Mouse (Mus musculus): Measurements from ENCODE around the gene Mars. TPM values are rescaled to one million over a fixed set of nuclear protein-coding genes. Genes with fewer than 3 reads are reported as not detected.

Gene Mars
- total and polyA plus RNA-seq, 3 experiments, result 143 to 224 (median 161) TPM

DNA sequence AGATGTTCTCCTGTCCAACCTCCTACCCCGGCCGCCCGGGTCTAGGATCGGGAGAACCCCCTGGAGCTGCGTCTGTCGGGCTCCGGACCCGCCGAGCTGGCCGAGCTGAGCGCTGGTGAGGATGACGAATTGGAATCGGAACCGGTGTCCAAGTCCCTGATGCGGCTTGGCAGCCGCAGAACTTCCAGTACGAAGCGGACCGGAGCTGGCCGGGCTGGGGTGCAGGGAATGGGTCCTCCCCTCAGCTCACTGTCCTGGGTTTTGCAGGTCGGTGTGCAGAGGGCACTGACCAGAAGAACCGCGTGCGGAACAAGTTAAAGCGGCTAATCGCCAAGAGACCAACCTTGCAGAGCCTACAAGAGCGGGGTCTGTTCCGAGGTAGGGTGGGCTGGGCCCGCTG, 15.2 kb upstream of the Mars start:
- no peaks in the 10 kb centered on the region for H3K9me3 ChIP-seq (replicated peaks; ENCODE audit: low read length)
- H3K36me3 ChIP-seq (replicated peaks in 1 of 2; ENCODE audit: control insufficient read depth in 1 of 2, insufficient read depth in 1 of 2, low read length in 1 of 2), result peaks cover 36 to 65% of the 10 kb centered on the region in 2 experiments
- in situ Hi-C loops (cut with MboI; ENCODE audit: low pct_ligation_motif_present, low pct_unique_long_range_greater_than_20kb, low sequenced_read_pairs), result no loop called here
- no peaks in the 10 kb centered on the region for H3K27me3 ChIP-seq (replicated peaks)
- no peak for DNase-seq (ENCODE audit: extremely low read depth)
- no peaks in the 10 kb centered on the region for H3K79me2 ChIP-seq (replicated peaks; ENCODE audit: control insufficient read depth, extremely low read depth, insufficient read depth, poor library complexity, severe bottlenecking)
- TF ChIP-seq KAT2A (IDR thresholded peaks at IDR 0.05; ENCODE audit: insufficient replicate concordance, low read length), result no peak
- TF ChIP-seq ZKSCAN1 (IDR thresholded peaks at IDR 0.05; ENCODE audit: borderline replicate concordance, low read depth, low read length), result no peak
- no peak for TF ChIP-seq PAX5 (IDR thresholded peaks at IDR 0.05; ENCODE audit: low read length)
- TF ChIP-seq MAX (IDR thresholded peaks at IDR 0.05; ENCODE audit: low read length), result no peak
- TF ChIP-seq CTCF (conservative IDR thresholded peaks at IDR 0.05 in 1 of 2, IDR thresholded peaks at IDR 0.05 in 1 of 2; ENCODE audit: low read depth in 2 of 2, low read length in 2 of 2), result no peak
- no peak for TF ChIP-seq MEF2A (IDR thresholded peaks at IDR 0.05; ENCODE audit: borderline replicate concordance, low read depth, low read length)
- no peak for TF ChIP-seq SIN3A (IDR thresholded peaks at IDR 0.05; ENCODE audit: low read length)
- no peak for TF ChIP-seq POLR2AphosphoS2 (IDR thresholded peaks at IDR 0.05; ENCODE audit: low read depth, low read length)
- no peak overlapping the region for H3K27ac ChIP-seq (ENCODE audit: insufficient read depth, low read depth)
- dilution Hi-C loops (cut with MboI; ENCODE audit: extremely low pct_ligation_motif_present, extremely low pct_unique_long_range_greater_than_20kb, low sequenced_read_pairs), result no loop called here
- peaks cover 5 to 34% of the 10 kb centered on the region in 2 experiments for H3K4me1 ChIP-seq (ENCODE audit: control insufficient read depth in 1 of 2, insufficient read depth in 2 of 2)
- H3K4me2 ChIP-seq (ENCODE audit: insufficient read depth, low read depth, poor library complexity, severe bottlenecking), result no peak overlapping the region
- no peak overlapping the region for H3K9ac ChIP-seq (ENCODE audit: insufficient read depth, low read depth)
- H3K4me3 ChIP-seq (replicated peaks in 1 of 3; ENCODE audit: low read depth in 2 of 3, low read length in 2 of 3, poor library complexity in 1 of 3), result no peak overlapping the region

DNA sequence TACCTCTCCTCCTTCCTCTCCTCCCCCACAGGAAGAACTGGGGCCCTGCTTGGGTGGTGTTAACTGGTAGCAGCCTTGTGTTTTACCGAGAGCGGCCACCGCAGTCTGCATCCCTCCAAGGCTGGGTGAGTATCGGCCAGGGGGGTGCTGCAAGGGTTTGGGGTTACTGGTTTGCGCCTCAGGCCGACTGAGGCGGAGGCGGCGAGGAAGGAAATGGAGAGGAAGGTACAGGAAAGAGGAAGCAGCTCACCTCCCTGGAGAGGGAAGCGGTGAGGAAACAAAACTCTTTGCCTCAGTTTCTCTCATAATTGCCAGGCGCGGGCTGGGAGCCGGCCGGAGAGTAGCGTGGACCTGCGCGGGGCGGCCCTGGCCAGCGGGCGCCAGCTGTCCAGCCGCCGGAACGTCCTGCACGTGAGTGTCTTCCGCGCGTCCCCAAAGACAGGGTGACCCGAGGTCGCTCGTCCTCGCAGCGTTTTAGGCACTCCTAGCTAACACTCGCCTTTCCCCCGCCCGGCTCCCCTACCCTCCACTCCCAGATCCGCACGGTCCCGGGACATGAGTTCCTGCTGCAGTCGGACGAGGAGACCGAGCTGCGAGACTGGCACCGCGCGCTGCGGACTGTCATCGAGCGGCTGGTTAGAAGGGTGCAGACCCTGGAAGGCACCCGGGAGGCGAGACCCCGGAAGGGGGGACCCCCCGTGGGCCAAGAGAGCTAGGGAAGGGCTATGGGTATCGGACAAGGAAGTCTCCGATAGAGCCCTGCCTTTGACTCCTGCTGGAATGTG, 14.6 kb upstream of the Mars start:
- H3K27ac ChIP-seq (ENCODE audit: insufficient read depth, low read depth), result no peak overlapping the region
- H3K9ac ChIP-seq (ENCODE audit: insufficient read depth, low read depth), result no peak overlapping the region
- no peak for DNase-seq (ENCODE audit: extremely low read depth)
- no peak overlapping the region for H3K4me3 ChIP-seq (replicated peaks in 1 of 3; ENCODE audit: low read depth in 2 of 3, low read length in 2 of 3, poor library complexity in 1 of 3)
- dilution Hi-C loops (cut with MboI; ENCODE audit: extremely low pct_ligation_motif_present, extremely low pct_unique_long_range_greater_than_20kb, low sequenced_read_pairs), result no loop called here
- peaks cover 5 to 39% of the 10 kb centered on the region in 2 experiments for H3K4me1 ChIP-seq (ENCODE audit: control insufficient read depth in 1 of 2, insufficient read depth in 2 of 2)
- no peak for TF ChIP-seq CHD1 (IDR thresholded peaks at IDR 0.05; ENCODE audit: low read depth, low read length)
- H3K4me2 ChIP-seq (ENCODE audit: insufficient read depth, low read depth, poor library complexity, severe bottlenecking), result no peak overlapping the region
- H3K27me3 ChIP-seq (replicated peaks), result no peaks in the 10 kb centered on the region
- H3K79me2 ChIP-seq (replicated peaks; ENCODE audit: control insufficient read depth, extremely low read depth, insufficient read depth, poor library complexity, severe bottlenecking), result no peaks in the 10 kb centered on the region
- in situ Hi-C loops (cut with MboI; ENCODE audit: low pct_ligation_motif_present, low pct_unique_long_range_greater_than_20kb, low sequenced_read_pairs), result no loop called here
- no peaks in the 10 kb centered on the region for H3K9me3 ChIP-seq (replicated peaks; ENCODE audit: low read length)
- H3K36me3 ChIP-seq (replicated peaks in 1 of 2; ENCODE audit: control insufficient read depth in 1 of 2, insufficient read depth in 1 of 2, low read length in 1 of 2), result peaks cover 36 to 59% of the 10 kb centered on the region in 2 experiments

DNA sequence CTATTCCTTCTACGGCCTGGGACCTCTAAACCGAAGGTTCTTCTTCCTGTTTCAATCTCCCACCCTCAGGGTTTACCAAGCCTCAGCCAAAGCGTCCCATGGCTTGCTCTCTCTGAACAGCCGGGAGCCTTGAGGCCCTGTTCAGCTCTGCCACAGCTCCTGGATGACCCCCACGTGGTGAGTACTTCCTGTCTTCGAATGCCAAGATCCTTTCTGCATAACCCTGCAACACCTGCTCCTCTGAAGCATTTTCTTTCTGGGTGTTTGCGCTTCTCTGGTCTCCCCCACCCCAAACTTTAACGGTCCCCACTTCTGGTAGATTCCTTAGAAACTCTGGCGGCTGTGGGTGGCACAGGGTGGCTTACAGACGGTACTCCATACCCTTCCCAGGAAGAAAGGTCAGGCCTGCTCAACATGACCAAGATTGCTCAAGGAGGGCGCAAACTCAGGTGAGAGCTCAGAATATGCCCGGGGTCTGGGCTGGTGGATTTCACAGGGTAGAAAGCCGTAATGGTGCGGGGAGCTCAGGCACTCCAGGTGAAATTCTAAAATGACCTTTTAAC, 13.9 kb upstream of the Mars start:
- no peaks in the 10 kb centered on the region for H3K27me3 ChIP-seq (replicated peaks)
- H3K79me2 ChIP-seq (replicated peaks; ENCODE audit: control insufficient read depth, extremely low read depth, insufficient read depth, poor library complexity, severe bottlenecking), result no peaks in the 10 kb centered on the region
- no peak overlapping the region for H3K4me3 ChIP-seq (replicated peaks in 1 of 3; ENCODE audit: low read depth in 2 of 3, low read length in 2 of 3, poor library complexity in 1 of 3)
- H3K9me3 ChIP-seq (replicated peaks; ENCODE audit: low read length), result no peaks in the 10 kb centered on the region
- no peak overlapping the region for H3K27ac ChIP-seq (ENCODE audit: insufficient read depth, low read depth)
- H3K36me3 ChIP-seq (replicated peaks in 1 of 2; ENCODE audit: control insufficient read depth in 1 of 2, insufficient read depth in 1 of 2, low read length in 1 of 2), result peaks cover 36 to 53% of the 10 kb centered on the region in 2 experiments
- H3K4me2 ChIP-seq (ENCODE audit: insufficient read depth, low read depth, poor library complexity, severe bottlenecking), result no peak overlapping the region
- H3K4me1 ChIP-seq (ENCODE audit: control insufficient read depth in 1 of 2, insufficient read depth in 2 of 2), result peaks cover 5 to 41% of the 10 kb centered on the region in 2 experiments
- in situ Hi-C loops (cut with MboI; ENCODE audit: low pct_ligation_motif_present, low pct_unique_long_range_greater_than_20kb, low sequenced_read_pairs), result no loop called here
- dilution Hi-C loops (cut with MboI; ENCODE audit: extremely low pct_ligation_motif_present, extremely low pct_unique_long_range_greater_than_20kb, low sequenced_read_pairs), result no loop called here
- no peak for TF ChIP-seq ZNF384 (IDR thresholded peaks at IDR 0.05; ENCODE audit: low read depth, low read length)
- no peak for TF ChIP-seq MXI1 (IDR thresholded peaks at IDR 0.05; ENCODE audit: low read depth, low read length)
- TF ChIP-seq IRF4 (IDR thresholded peaks at IDR 0.05; ENCODE audit: low read depth, low read length), result no peak
- TF ChIP-seq NELFE (IDR thresholded peaks at IDR 0.05; ENCODE audit: low read depth, low read length), result no peak
- no peak for TF ChIP-seq EP300 (IDR thresholded peaks at IDR 0.05; ENCODE audit: low read length)
- TF ChIP-seq NRF1 (IDR thresholded peaks at IDR 0.05; ENCODE audit: low read depth, low read length), result no peak
- TF ChIP-seq USF2 (conservative IDR thresholded peaks at IDR 0.05; ENCODE audit: low read depth, low read length), result no peak
- H3K9ac ChIP-seq (ENCODE audit: insufficient read depth, low read depth), result no peak overlapping the region
- DNase-seq (ENCODE audit: extremely low read depth), result no peak

Measured in CH12.LX (cell line).